Mouse (Mus musculus) gonadal fat pad, adult 2 months (tissue): Measurements from ENCODE around the gene Lrp2. TPM values are rescaled to one million over a fixed set of nuclear protein-coding genes. Genes with fewer than 3 reads are reported as not detected.
A peak's percentile ranks its signal among the peaks of the same experiment; 100 is the strongest.

ENCODE experiments used
- DNase-seq: peaks from one replicate; pipeline ENCODE4 v3.0.0-alpha.2; 2012; ENCODE audit warnings: low read depth
- polyA plus RNA-seq: library from polyadenylated mRNA; depleted of rRNA; stranded (reverse); fragments of >200 nt; gene quantifications from 2 replicates; pipeline ENCODE4 v1.2.3, GENCODE M21; 2012; rRNA removed

The Lrp2 gene
- polyA plus RNA-seq = 14.7 and 28.4 TPM in 2 replicates

DNA sequence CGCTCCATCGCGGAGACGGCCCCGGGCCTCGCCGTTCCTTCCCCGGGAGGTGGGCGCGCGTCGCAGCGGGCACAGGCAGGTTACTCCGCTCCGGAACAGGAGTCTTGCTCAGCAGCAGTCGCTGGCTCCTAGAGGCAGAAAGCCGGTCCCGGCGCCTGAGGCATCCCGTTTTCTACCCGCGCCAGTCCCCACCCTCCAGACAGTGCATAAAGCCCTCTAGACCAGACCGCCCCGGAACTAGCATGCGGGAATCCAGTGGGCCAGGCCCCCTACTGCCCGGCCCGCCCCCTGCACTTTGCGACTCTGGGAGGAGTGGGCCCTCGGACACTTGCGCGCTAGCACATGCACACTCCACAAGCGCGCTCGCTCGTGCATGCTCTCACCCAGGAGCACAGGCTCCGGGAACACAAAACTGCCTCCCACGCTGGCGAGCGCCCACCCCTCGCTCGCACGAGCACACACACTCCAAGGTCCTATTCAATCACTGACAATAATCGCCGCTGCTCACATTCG is at the start of gene Lrp2:
TSS of gene Lrp2 (minus strand) at position 180 of the 513 bp plus-strand sequence.
- DNase-seq = no peak

- no peak for DNase-seq
These were observed 49.3 kb upstream of the Lrp2 start for GRCm38 (mm10) chr2:69635064-69635701.

DNA sequence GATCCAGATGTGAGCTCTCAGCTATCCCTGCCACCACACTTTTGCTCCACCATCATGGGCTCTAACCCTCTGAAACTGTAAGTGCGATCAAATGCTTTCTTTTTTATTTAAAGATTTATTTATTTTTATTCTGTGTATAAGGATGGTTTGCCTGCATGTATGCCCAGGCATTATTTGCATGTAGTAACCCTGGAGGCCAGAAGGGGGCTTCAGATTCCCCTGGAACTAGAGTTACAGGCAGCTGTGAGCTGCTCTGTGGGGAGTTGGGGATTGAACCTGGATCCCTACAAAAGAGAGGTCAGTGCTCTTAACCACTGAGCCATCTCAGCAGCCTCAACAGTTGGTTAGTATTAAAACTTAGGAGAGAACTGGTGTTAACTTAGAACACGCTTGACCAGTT is 45.6 kb upstream of the Lrp2 start:
- DNase-seq = no peak

DNA sequence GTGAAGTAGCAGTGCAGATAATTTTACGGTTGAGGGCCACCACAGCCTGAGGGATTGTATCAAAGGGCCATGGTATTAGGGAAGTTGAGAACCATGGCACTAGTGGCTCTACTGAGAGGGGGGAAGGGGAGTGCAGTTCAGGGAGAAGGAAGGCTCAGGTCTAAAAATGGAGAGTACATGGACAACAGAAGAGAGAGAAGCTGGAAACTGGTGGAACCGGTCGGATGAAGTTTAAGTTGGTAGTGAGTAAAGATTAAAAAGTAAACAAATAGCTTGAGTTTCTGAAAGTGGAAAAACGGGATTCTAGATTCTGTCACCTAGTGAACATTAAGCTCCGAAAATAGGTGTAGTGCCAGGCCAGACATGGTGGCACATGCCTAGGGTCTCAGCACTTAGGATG is 44.9 kb upstream of the Lrp2 start:
- DNase-seq = peak; percentile 44

DNA sequence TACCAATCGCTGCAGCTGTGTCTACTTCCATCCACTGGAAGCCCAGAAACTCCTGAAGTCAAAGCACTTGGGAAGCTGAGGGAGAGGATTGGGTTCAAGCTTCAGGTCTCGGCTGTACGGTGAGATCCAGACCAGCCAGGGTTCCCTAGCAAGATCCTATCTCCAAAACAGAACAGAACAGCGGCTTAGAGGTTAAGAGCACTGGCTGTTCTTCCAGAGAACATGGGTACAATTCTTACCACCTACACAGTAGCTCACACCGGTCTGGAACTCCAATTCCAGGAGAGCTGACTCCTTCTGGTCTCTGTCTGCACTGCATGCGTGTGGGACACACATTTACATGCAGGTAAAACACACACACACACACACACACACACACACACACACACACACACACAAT is 44.0 kb upstream of the Lrp2 start:
- DNase-seq = peak; percentile 60

GRCm38 (mm10) chr2:69629215-69629614 is 43.4 kb upstream of the Lrp2 start:
- DNase-seq = peak; percentile 75

GRCm38 (mm10) chr2:69619286-69619685 is 33.4 kb upstream of the Lrp2 start:
- no peak for DNase-seq

DNA sequence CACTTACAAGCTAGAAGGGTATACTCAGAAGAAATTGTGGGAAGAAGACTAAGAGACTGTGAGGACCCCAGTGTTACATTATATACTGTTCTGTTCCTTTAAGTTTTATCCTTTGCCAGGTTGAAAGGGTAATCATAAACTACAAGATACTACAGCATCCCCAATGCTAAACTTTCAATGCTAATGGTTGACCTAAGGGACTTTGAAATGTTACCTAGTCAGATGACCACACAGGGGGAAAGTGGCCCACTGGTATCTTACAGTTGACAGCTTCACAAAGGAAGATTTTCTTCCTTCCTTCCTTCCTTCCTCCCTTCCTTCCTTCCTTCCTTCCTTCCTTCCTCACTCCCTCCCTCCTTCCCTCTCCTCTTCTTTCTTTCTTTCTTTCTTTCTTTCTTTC is 32.5 kb upstream of the Lrp2 start:
- no peak for DNase-seq

- DNase-seq = no peak
These were observed 27.4 kb upstream of the Lrp2 start for GRCm38 (mm10) chr2:69613237-69613636.

DNA sequence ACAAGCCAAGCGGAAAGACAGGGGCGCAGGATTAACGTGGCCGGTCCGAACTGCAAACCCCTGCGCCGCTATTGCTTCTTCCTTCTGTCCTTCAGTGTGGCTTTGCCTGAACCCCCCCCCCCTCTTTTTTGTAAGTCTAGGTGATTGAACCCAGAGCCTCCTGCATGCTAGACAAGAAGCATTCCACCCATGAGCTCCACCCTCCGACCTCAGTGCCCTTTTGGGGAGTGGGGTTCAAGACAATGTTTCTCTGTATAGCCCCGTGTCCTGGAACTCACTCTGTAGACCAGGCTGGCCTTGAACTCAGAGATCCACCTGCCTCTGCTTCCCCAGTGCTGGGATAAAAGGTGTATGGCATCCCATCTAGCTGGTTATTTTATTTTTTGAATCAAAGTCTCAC is 26.9 kb upstream of the Lrp2 start:
- no peak for DNase-seq

GRCm38 (mm10) chr2:69612237-69612636 is 26.4 kb upstream of the Lrp2 start:
- no peak for DNase-seq

- DNase-seq = no peak
These were observed 20.8 kb upstream of the Lrp2 start for GRCm38 (mm10) chr2:69606621-69607020.

DNA sequence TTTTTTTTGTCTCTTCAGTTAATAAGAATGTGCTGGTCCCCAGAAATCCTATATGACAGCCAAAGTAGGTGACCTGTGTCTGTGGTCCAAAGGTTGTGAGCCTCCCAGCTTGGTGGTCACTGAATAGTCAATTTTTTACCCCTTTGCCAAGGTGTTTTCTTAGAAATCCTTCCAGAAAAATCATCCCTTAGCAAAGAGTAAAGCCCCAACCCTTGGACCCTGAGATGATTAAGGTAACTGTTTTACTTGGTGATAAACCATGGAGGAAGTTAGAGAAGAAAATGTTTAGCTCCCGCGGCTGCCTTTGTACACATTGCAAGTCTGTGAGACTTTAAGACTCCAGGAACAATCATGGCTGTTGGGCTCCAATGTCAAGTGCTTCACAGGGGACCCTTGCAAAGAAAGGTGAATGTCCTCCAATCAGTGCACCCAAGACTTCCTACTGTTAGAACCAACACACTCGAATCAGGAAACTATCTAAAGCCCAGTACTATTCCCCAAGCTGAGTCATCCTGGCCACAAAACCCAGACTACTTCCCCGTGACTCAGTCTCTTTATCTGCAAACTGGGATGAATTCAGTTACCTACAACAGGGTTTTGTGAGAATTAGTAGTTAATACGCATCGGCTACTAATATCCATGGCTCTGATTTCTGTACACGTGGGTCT is 18.0 kb upstream of the Lrp2 start:
- DNase-seq = no peak

GRCm38 (mm10) chr2:69593168-69593567 is 7.3 kb upstream of the Lrp2 start:
- no peak for DNase-seq

DNA sequence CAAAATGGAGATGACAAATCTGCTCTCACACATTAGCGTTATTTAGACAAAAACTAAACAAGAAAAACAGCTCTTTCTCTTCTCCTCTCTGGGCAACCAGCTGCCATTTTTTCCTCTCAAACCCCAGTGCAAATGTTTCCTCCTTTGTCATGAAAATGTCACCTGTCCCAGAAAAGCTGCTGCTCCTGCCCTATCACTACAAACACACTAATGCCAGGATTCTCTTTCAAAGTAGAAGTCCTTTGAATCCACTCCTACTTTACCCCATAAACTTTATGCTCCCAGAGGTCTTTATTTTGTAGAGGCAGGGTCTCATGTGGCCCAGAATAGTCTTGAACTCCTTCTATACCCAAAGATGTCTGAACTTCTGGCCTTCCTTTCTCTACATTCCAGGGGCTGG is 6.7 kb upstream of the Lrp2 start:
- DNase-seq = no peak

DNA sequence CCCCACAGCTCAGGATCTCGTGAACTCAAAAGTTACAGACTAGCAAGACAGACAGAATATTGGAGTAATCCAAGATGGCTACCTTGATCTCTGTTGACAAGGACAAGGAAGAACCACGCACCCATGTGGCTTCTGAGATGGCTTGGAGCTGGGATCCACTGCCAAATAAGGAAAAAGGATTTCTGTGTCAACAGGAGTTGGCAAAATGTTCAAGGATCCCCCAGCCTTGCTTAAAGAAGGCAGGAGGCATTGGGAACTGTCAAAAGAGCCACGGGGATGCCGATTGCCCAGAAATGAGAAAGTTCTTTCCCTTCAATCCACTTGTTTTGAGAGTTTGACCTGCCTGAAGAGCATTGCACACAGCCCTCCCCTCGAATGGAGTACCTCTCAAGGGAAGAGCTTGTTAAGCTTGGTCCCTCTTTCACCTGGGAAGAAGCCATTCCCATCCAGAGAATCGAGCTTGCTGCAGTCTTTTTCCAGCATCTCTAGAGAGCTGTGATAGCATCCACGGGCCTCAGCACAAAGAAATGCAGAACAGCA is 6.2 kb upstream of the Lrp2 start:
- DNase-seq = no peak

- DNase-seq = no peak
These were observed 4.7 kb upstream of the Lrp2 start for GRCm38 (mm10) chr2:69590548-69590947.

DNA sequence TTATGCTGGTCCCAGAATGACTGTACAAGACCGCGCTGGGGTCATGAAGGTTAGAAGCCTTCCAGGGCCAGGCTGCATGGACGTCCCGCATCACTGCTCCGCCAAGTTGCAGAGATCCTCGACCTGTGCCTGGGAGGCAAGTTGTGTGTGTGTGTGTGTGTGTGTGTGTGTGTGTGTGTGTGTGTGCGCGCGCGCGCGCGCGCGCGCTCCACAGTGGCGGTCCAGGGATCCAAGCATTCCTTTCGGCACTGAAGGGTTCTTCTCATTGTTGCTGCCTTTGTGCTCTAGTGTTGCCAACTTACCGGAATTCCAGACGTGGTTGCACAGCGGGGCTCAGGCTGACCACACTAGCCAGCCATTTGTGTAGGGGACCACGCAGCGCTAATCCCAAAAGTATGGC is 2.0 kb upstream of the Lrp2 start:
- DNase-seq = no peak

GRCm38 (mm10) chr2:69586821-69587728 is 1.2 kb upstream of the Lrp2 start:
- no peak for DNase-seq

DNA sequence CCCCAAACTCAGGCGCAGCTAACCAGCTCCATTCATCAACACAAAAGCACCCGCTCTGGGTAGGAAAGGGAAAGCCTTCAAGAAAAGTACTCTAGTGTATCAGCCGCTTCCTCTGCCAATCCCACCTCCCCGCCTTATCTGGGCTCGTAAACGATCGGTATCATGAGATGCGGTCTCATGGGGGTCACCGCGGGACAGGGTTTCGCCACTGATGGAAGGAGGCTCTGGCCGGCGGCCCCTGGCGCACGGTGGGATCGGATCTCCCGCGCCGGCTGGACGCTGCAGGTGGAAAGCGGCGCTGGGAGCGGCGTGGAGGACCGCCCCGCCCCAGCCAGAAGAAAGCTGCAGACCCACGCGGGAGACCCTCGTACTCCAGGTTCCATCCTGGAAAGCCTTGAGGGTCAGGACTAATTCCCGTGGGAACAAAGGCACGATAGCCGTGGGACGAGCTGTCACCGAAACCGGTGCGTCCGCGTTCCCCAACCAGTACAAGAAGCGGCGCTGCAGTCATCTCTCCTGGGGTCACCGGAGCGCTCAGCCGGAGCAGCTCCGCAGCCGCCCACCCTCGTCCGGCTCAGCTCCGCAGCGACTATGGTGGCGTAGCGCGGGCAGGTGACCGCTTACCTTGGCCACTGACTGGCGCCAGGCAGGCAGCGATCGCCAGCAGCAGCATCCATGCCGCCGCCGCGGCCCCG is 527 bp downstream of the Lrp2 start:
- DNase-seq = no peak

DNA sequence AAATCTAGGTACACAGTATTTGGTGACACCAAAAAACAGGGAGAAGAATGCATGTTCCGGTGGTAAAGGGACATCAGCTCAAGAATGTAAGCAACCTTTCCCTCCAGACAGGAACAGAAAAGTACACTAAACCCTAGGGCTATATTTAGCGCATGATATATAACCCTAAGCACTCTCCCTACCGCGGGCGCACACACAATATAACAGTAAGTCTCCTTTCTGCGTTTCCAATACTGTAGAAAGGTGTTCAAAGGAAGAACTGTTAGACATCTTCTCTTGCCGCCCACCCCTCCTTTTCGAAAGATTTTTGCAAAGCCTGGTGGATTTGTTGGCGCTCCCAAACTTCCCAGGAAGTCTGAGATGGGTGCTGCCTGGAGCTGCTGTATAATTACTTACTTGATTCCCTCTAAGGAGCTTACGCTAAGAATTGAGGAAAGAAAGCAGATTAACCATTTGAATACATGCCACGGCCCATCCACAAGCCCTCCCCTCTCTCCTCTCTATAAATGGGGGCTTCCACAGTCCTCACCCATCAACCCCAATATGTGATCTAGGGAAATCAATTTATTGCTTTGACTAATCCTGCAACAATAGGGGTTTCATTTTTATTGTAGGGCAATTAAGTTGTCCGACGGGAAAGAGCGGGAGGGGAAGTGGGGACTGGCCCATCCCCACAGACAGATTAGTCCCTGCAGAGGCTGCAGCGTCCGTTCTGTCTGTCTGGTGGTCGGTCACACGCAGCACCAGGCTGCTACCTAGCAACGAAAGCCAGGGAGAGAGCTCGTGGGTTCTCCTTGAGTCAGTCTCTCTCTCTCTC is 1.5 kb downstream of the Lrp2 start:
- no peak for DNase-seq
